Mouse (Mus musculus): ENCODE data around the gene Nox4. TPM values are rescaled to one million over a fixed set of nuclear protein-coding genes. Genes with fewer than 3 reads are reported as not detected.

Gene Nox4
- total RNA-seq, 1 experiment = 2.6 TPM

- Histone ChIP-seq H3K27ac (ENCODE audit: insufficient read depth, low read depth, low read length, poor library complexity, severe bottlenecking) (no peak overlapping the region; the same call in 1 of the 2 replicates), H3K9me3 (ENCODE audit: control insufficient read depth, insufficient read depth, low read depth, low read length) (no peaks in the 10 kb centered on the region), H3K9ac (ENCODE audit: insufficient read depth, low read depth, low read length, poor library complexity, severe bottlenecking) (peak overlapping the region; percentile 86), H3K36me3 (ENCODE audit: control insufficient read depth, insufficient read depth, low read length, poor library complexity, severe bottlenecking) (no peaks in the 10 kb centered on the region), H3K4me3 (ENCODE audit: insufficient read depth in 1 of 2, low read depth in 1 of 2, low read length in 2 of 2, poor library complexity in 1 of 2, severe bottlenecking in 1 of 2) (peak overlapping the region; percentile 82 to 83), H3K4me1 (ENCODE audit: control insufficient read depth in 2 of 2, insufficient read depth in 2 of 2, low read length in 2 of 2, poor library complexity in 1 of 2) (peaks cover 2% of the 10 kb centered on the region in 2 experiments; a peak in 1 of 4 replicates)
- in situ Hi-C loops (cut with MboI; ENCODE audit: low sequenced_read_pairs in 2 of 2, unreplicated experiment in 2 of 2) = no loop called here
- peak; percentile 40 for DNase-seq (ENCODE audit: low read depth, low spot score)
- no peak for TF ChIP-seq MAFK (IDR thresholded peaks at IDR 0.05; ENCODE audit: insufficient read depth, low read depth, low read length)
- no peak for TF ChIP-seq ZC3H11A (IDR thresholded peaks at IDR 0.05; ENCODE audit: borderline replicate concordance, low read depth, low read length)
- no peak for TF ChIP-seq CHD2 (IDR thresholded peaks at IDR 0.05; ENCODE audit: low read depth, low read length)
- no peak for TF ChIP-seq HCFC1 (IDR thresholded peaks at IDR 0.05; ENCODE audit: borderline replicate concordance, insufficient read depth, low read length)
- TF ChIP-seq ZNF384 (IDR thresholded peaks at IDR 0.05; ENCODE audit: low read depth, low read length) = no peak
These were observed 661 bp downstream of the Nox4 start for GRCm38 (mm10) chr7:87246580-87246934.

GRCm38 (mm10) chr7:87246940-87247339, 1.0 kb downstream of the Nox4 start:
- DNase-seq (ENCODE audit: low read depth, low spot score) = no peak
- Histone ChIP-seq H3K9me3 (ENCODE audit: control insufficient read depth, insufficient read depth, low read depth, low read length) (no peaks in the 10 kb centered on the region), H3K36me3 (ENCODE audit: control insufficient read depth, insufficient read depth, low read length, poor library complexity, severe bottlenecking) (no peaks in the 10 kb centered on the region), H3K4me1 (ENCODE audit: control insufficient read depth in 2 of 2, insufficient read depth in 2 of 2, low read length in 2 of 2, poor library complexity in 1 of 2) (peaks cover 2% of the 10 kb centered on the region in 2 experiments; a peak in 1 of 4 replicates), H3K9ac (ENCODE audit: insufficient read depth, low read depth, low read length, poor library complexity, severe bottlenecking) (peak overlapping the region; percentile 86), H3K4me3 (ENCODE audit: insufficient read depth in 1 of 2, low read depth in 1 of 2, low read length in 2 of 2, poor library complexity in 1 of 2, severe bottlenecking in 1 of 2) (peak overlapping the region; percentile 82 to 83), H3K27ac (ENCODE audit: insufficient read depth, low read depth, low read length, poor library complexity, severe bottlenecking) (no peak overlapping the region)
- TF ChIP-seq ZC3H11A (IDR thresholded peaks at IDR 0.05; ENCODE audit: borderline replicate concordance, low read depth, low read length) (no peak), HCFC1 (IDR thresholded peaks at IDR 0.05; ENCODE audit: borderline replicate concordance, insufficient read depth, low read length) (no peak), ZNF384 (IDR thresholded peaks at IDR 0.05; ENCODE audit: low read depth, low read length) (no peak), CHD2 (IDR thresholded peaks at IDR 0.05; ENCODE audit: low read depth, low read length) (no peak), MAFK (IDR thresholded peaks at IDR 0.05; ENCODE audit: insufficient read depth, low read depth, low read length) (no peak)
- in situ Hi-C loops (cut with MboI; ENCODE audit: low sequenced_read_pairs in 2 of 2, unreplicated experiment in 2 of 2) = no loop called here

DNA sequence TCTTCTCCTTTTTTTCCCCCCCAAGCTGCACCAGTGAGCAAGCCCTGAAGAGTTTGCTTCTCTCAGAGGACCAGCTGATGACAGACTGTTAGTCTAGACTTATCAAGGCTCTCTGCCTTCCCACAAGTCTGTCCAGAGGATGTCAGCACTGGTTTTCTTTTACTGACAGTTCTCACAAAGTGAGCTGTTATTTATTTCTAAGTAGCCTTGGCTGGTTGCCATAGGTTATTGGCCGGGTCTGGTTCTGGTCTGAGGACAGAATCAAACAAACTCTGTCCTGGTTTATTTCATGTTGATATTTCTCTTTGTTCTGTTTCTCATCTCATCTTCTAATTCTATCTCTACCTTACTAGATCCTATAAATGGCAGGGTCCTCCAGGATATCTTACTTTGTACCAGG, 2.0 kb downstream of the Nox4 start:
- Histone ChIP-seq H3K9me3 (ENCODE audit: control insufficient read depth, insufficient read depth, low read depth, low read length) (no peaks in the 10 kb centered on the region), H3K9ac (ENCODE audit: insufficient read depth, low read depth, low read length, poor library complexity, severe bottlenecking) (no peak overlapping the region), H3K27ac (ENCODE audit: insufficient read depth, low read depth, low read length, poor library complexity, severe bottlenecking) (no peak overlapping the region), H3K4me1 (ENCODE audit: control insufficient read depth in 2 of 2, insufficient read depth in 2 of 2, low read length in 2 of 2, poor library complexity in 1 of 2) (peaks cover 2% of the 10 kb centered on the region in 2 experiments; a peak in 1 of 4 replicates), H3K36me3 (ENCODE audit: control insufficient read depth, insufficient read depth, low read length, poor library complexity, severe bottlenecking) (no peaks in the 10 kb centered on the region), H3K4me3 (ENCODE audit: insufficient read depth in 1 of 2, low read depth in 1 of 2, low read length in 2 of 2, poor library complexity in 1 of 2, severe bottlenecking in 1 of 2) (no peak overlapping the region)
- TF ChIP-seq HCFC1 (IDR thresholded peaks at IDR 0.05; ENCODE audit: borderline replicate concordance, insufficient read depth, low read length) (no peak), ZC3H11A (IDR thresholded peaks at IDR 0.05; ENCODE audit: borderline replicate concordance, low read depth, low read length) (no peak), CHD2 (IDR thresholded peaks at IDR 0.05; ENCODE audit: low read depth, low read length) (no peak), MAFK (IDR thresholded peaks at IDR 0.05; ENCODE audit: insufficient read depth, low read depth, low read length) (no peak), ZNF384 (IDR thresholded peaks at IDR 0.05; ENCODE audit: low read depth, low read length) (no peak)
- no peak for DNase-seq (ENCODE audit: low read depth, low spot score)
- in situ Hi-C loops (cut with MboI; ENCODE audit: low sequenced_read_pairs in 2 of 2, unreplicated experiment in 2 of 2) = no loop called here

GRCm38 (mm10) chr7:87252071-87252470, 6.2 kb downstream of the Nox4 start:
- Histone ChIP-seq H3K27ac (ENCODE audit: insufficient read depth, low read depth, low read length, poor library complexity, severe bottlenecking) (no peak overlapping the region), H3K9me3 (ENCODE audit: control insufficient read depth, insufficient read depth, low read depth, low read length) (no peaks in the 10 kb centered on the region), H3K4me1 (ENCODE audit: control insufficient read depth in 2 of 2, insufficient read depth in 2 of 2, low read length in 2 of 2, poor library complexity in 1 of 2) (no peaks in the 10 kb centered on the region), H3K4me3 (ENCODE audit: insufficient read depth in 1 of 2, low read depth in 1 of 2, low read length in 2 of 2, poor library complexity in 1 of 2, severe bottlenecking in 1 of 2) (no peak overlapping the region), H3K9ac (ENCODE audit: insufficient read depth, low read depth, low read length, poor library complexity, severe bottlenecking) (no peak overlapping the region), H3K36me3 (ENCODE audit: control insufficient read depth, insufficient read depth, low read length, poor library complexity, severe bottlenecking) (no peaks in the 10 kb centered on the region)
- in situ Hi-C loops (cut with MboI; ENCODE audit: low sequenced_read_pairs in 2 of 2, unreplicated experiment in 2 of 2) = no loop called here
- TF ChIP-seq HCFC1 (IDR thresholded peaks at IDR 0.05; ENCODE audit: borderline replicate concordance, insufficient read depth, low read length) = no peak
- TF ChIP-seq ZC3H11A (IDR thresholded peaks at IDR 0.05; ENCODE audit: borderline replicate concordance, low read depth, low read length) = no peak
- no peak for TF ChIP-seq MAFK (IDR thresholded peaks at IDR 0.05; ENCODE audit: insufficient read depth, low read depth, low read length)
- TF ChIP-seq ZNF384 (IDR thresholded peaks at IDR 0.05; ENCODE audit: low read depth, low read length) = no peak
- no peak for TF ChIP-seq CHD2 (IDR thresholded peaks at IDR 0.05; ENCODE audit: low read depth, low read length)
- DNase-seq (ENCODE audit: low read depth, low spot score) = no peak

DNA sequence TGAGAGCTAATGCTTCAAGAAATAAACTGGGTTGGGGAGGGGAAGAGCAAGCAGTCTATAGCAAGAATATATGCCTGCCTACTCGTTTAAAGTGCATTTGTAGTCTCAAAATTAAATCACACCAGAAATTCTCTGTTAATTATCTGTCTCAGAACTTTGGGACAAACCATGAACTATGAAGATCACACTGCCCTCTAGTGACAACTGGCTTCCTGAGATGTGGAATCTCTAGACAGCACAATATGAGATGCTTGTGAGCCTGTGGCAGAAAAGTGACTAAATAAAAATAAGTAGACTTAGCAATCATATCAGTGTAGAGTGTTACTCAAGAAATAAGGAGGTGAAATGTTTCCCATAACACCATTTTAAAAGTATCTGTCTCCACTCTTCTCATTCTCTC, 31.3 kb downstream of the Nox4 start:
- H3K27ac ChIP-seq (ENCODE audit: insufficient read depth, low read depth, low read length, poor library complexity, severe bottlenecking) = no peak overlapping the region
- H3K9ac ChIP-seq (ENCODE audit: insufficient read depth, low read depth, low read length, poor library complexity, severe bottlenecking) = no peak overlapping the region
- no peaks in the 10 kb centered on the region for H3K36me3 ChIP-seq (ENCODE audit: control insufficient read depth, insufficient read depth, low read length, poor library complexity, severe bottlenecking)
- no peak overlapping the region for H3K4me3 ChIP-seq (ENCODE audit: insufficient read depth in 1 of 2, low read depth in 1 of 2, low read length in 2 of 2, poor library complexity in 1 of 2, severe bottlenecking in 1 of 2)
- peak; percentile 15 for DNase-seq (ENCODE audit: low read depth, low spot score)
- TF ChIP-seq ZC3H11A (IDR thresholded peaks at IDR 0.05; ENCODE audit: borderline replicate concordance, low read depth, low read length) = no peak
- no peak for TF ChIP-seq ZNF384 (IDR thresholded peaks at IDR 0.05; ENCODE audit: low read depth, low read length)
- no peak for TF ChIP-seq MAFK (IDR thresholded peaks at IDR 0.05; ENCODE audit: insufficient read depth, low read depth, low read length)
- no peak for TF ChIP-seq CHD2 (IDR thresholded peaks at IDR 0.05; ENCODE audit: low read depth, low read length)
- no peak for TF ChIP-seq HCFC1 (IDR thresholded peaks at IDR 0.05; ENCODE audit: borderline replicate concordance, insufficient read depth, low read length)
- in situ Hi-C loops (cut with MboI; ENCODE audit: low sequenced_read_pairs in 2 of 2, unreplicated experiment in 2 of 2) = loop anchor here in 1 of 2 experiments (25.0 kb wide), 1 partner anchor 165 kb away; no protein-coding TSS in a partner anchor
- H3K9me3 ChIP-seq (ENCODE audit: control insufficient read depth, insufficient read depth, low read depth, low read length) = no peaks in the 10 kb centered on the region
- H3K4me1 ChIP-seq (ENCODE audit: control insufficient read depth in 2 of 2, insufficient read depth in 2 of 2, low read length in 2 of 2, poor library complexity in 1 of 2) = no peaks in the 10 kb centered on the region

All from ES-E14 (cell line).